ENCODE assay signal across 9 mouse cellular contexts in genomic region chr1:55888711-55889366, GRCm38 (mm10).
DNase-seq lines count a peak whose midpoint lies in the region; ATAC-seq lines count a peak whose summit lies in the region.
"Had no signal": no experiment of that assay in that cellular context is flagged by ENCODE, and none has a peak within 500 bp of the region (broad histone marks: within the 10 kb centered on the region; RNA-seq: fewer than 3 reads in every experiment).

No protein-coding gene starts in this region.

- H3K4me1 ChIP-seq in heart, embryonic 11.5 days (ENCODE audit: control insufficient read depth, insufficient read depth, low read length): 0 out of 2 replicates have a peak, but pooled peaks cover 3% of the 10 kb centered on the region
- H3K4me1 ChIP-seq in hindbrain, embryonic 16.5 days (ENCODE audit: control insufficient read depth, insufficient read depth, low read depth, low read length): no peaks in the 10 kb centered on the region
- H3K4me1 ChIP-seq: liver, embryonic 12.5 days had no signal

- H3K9me3 ChIP-seq in heart, embryonic 11.5 days (replicated peaks; ENCODE audit: control insufficient read depth, low read length): no peaks in the 10 kb centered on the region
- H3K9me3 ChIP-seq in hindbrain, embryonic 16.5 days (ENCODE audit: control insufficient read depth, low read length): no peaks in the 10 kb centered on the region
- H3K9me3 ChIP-seq: liver, embryonic 12.5 days had no signal

- peak overlapping the region; percentile 55 for H3K4me2 ChIP-seq in heart, embryonic 11.5 days
- H3K4me2 ChIP-seq in hindbrain, embryonic 16.5 days (ENCODE audit: low read length): peak overlapping the region; percentile 23
- H3K4me2 ChIP-seq: liver, embryonic 12.5 days had no signal

- WGBS in heart, embryonic 11.5 days (ENCODE audit: insufficient replicate concordance): 41% methylated on average over 17 of the region's 17 CpGs
- WGBS in hindbrain, embryonic 16.5 days: 43% methylated on average over 17 of the region's 17 CpGs

- H3K27ac ChIP-seq in heart, embryonic 11.5 days (ENCODE audit: low read depth, low read length): no peak overlapping the region
- H3K27ac ChIP-seq in hindbrain, embryonic 16.5 days (ENCODE audit: low read depth, low read length): peak overlapping the region; percentile 23; the same call in 1 of the 2 replicates
- H3K27ac ChIP-seq: liver, embryonic 12.5 days had no signal

- ATAC-seq in heart, embryonic 11.5 days (replicated peaks; ENCODE audit: insufficient number of reproducible peaks, low FRiP score, low TSS enrichment): no peak
- peak; percentile 69; the same call in 1 of the 2 replicates for ATAC-seq in hindbrain, embryonic 16.5 days
- no peak for ATAC-seq in granulocyte monocyte progenitor cell, adult 5-6 weeks (replicated peaks; ENCODE audit: poor library complexity, severe bottlenecking)
- ATAC-seq: liver, embryonic 12.5 days had no signal

- no peak overlapping the region for H3K9ac ChIP-seq in heart, embryonic 11.5 days (ENCODE audit: low read depth, low read length)
- no peak overlapping the region; the same call in 1 of the 2 replicates for H3K9ac ChIP-seq in hindbrain, embryonic 16.5 days (ENCODE audit: low read depth, low read length)
- H3K9ac ChIP-seq: liver, embryonic 12.5 days had no signal

- H3K36me3 ChIP-seq in heart, embryonic 11.5 days (ENCODE audit: control insufficient read depth, insufficient read depth, low read length): no peaks in the 10 kb centered on the region
- H3K36me3 ChIP-seq in hindbrain, embryonic 16.5 days (ENCODE audit: control insufficient read depth, insufficient read depth, low read length): no peaks in the 10 kb centered on the region
- H3K36me3 ChIP-seq: liver, embryonic 12.5 days had no signal

- no peak overlapping the region for H3K4me3 ChIP-seq in heart, embryonic 11.5 days (ENCODE audit: low read depth, low read length)
- no peak overlapping the region for H3K4me3 ChIP-seq in hindbrain, embryonic 16.5 days (ENCODE audit: low read length)
- H3K4me3 ChIP-seq: liver, embryonic 12.5 days had no signal

- H3K27me3 ChIP-seq in heart, embryonic 11.5 days (ENCODE audit: control insufficient read depth, insufficient read depth, low read length): peaks cover 34% of the 10 kb centered on the region
- peaks cover 2% of the 10 kb centered on the region for H3K27me3 ChIP-seq in hindbrain, embryonic 16.5 days (replicated peaks; ENCODE audit: control insufficient read depth, insufficient read depth, low read length)

- no peak for DNase-seq in heart, adult 9 months (ENCODE audit: low spot score in 2 of 2)
- DNase-seq in right cerebral cortex, postnatal 10 days (ENCODE audit: low spot score in 2 of 2): peak; percentile 69 to 75
- DNase-seq in right cerebral cortex, postnatal 14 days: no peak
- DNase-seq in kidney, postnatal 10 days: no peak
- DNase-seq in kidney, postnatal 4 days: no peak

Comparison
In these comparisons a context has a peak if more than half of its experiments do, and no peak if none do; other contexts are left out.
1. DNase-seq: peak in right cerebral cortex, postnatal 10 days (2 of 2); none in heart, adult 9 months (0 of 2), right cerebral cortex, postnatal 14 days (single experiment), kidney, postnatal 10 days (single experiment) and kidney, postnatal 4 days (0 of 2).